Mouse (Mus musculus) C2C12 (cell line): ENCODE data around the gene Prdm9.

Source experiments
- CEBPB ChIP-seq: IDR thresholded peaks from one replicate; pipeline ENCODE4 v1.6.1; 2011; ENCODE audit warnings: low read depth, mild to moderate bottlenecking, control low read depth, moderate library complexity
- CTCF ChIP-seq: IDR thresholded peaks from one replicate; pipeline ENCODE4 v1.5.1; 2011; ENCODE audit not compliant: control insufficient read depth, insufficient read depth, insufficient read length
- MAX ChIP-seq: IDR thresholded peaks from one replicate; pipeline ENCODE4 v1.6.1; 2011; ENCODE audit warnings: mild to moderate bottlenecking, control low read depth
- MYOD1 ChIP-seq: IDR thresholded peaks from one replicate; pipeline ENCODE4 v1.6.1; 2011; ENCODE audit warnings: low read depth; ENCODE audit not compliant: control insufficient read depth, insufficient read length
- MYOG ChIP-seq: IDR thresholded peaks from one replicate; pipeline ENCODE4 v1.6.1; 2011; ENCODE audit not compliant: control insufficient read depth, insufficient read length; ENCODE audit errors: extremely low read depth

DNA sequence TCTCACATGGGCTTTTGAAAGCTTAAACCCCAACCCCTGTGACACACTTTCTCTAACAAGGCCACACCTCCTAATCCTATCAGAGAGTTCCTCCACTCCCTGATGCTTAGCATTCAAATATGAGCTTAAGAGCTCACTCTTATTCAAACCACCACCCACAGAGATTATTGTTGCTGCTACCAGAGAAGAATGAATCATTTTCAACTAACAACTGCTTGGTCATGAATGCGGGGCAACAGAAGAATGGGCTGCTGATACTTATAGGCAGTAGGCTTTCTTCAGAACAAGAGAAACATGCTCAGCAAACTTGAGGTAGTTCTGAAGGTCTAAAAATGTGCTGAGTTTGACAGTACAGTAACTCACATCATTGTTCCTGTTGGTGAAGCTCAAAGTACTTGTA is 14.4 kb downstream of the Prdm9 start:
- TF ChIP-seq CTCF (no peak), CEBPB (no peak), MYOG (no peak), MAX (no peak), MYOD1 (no peak)
